Mouse (Mus musculus): ENCODE measurements around the gene Rac2.

Gene Rac2

DNA sequence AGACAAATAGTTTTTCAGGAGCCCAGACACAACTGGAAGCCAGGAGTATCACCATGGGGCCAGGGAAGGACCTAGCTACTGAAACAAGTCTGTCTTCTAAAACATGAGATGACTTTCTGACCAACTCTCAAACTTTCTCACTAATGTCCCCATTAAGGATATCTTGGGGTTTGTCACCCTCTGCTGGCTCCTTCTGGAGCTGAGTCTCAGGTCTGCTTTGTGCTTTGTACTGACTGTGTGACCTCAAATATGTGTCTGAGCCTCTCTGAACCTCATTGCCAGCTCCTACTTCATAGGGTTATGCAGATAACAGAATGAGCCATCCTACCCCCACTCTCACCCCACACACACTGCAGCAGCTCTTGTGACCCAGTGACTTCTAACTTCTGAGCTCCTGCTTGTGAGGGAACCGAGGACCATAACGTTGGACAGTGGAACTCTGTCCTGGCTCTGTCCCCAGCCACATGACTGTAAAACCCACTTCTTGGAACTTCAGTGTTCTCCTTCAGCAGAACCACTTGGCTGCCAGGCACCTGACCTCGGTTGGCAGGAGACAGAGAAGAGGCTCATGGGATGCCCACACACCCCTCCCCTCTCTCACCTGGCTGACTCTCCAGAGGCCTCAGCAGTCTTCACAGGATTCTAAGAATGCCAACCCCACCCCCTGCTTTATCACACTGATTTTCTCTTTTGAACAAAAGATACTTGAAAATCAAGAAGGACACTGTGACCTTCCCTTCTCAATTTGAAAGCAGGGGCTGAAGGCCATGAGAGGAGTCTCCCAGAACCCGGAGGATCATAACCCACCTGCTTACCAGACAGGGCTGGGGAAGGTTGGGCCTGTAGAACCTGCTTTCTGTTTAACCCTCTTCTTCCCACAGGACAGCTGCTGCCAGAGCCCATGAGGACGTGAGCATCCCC is 24.9 kb downstream of the Rac2 start:
- peak; percentile 83 for DNase-seq (ENCODE audit: low read depth, low spot score)

DNA sequence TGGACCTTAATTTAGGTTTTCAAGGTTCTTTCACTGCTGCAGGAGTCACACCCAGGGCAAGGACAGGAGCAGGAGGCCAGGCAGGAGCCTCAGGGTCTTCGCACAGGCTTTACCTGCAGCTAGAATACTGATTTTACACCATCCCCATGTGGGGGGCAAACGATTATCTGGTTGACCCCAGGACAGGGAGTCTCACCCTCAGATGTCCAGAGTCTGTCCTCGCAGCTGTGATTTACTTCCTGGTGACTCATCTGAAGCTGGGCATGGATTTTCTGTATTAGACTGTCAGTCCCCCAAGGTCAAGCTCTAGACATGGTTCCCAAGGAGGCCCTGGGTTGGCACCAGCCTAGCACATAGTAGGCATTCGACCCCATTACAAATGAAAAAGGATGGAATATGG is 26.5 kb downstream of the Rac2 start:
- no peak for DNase-seq (ENCODE audit: low read depth, low spot score)

DNA sequence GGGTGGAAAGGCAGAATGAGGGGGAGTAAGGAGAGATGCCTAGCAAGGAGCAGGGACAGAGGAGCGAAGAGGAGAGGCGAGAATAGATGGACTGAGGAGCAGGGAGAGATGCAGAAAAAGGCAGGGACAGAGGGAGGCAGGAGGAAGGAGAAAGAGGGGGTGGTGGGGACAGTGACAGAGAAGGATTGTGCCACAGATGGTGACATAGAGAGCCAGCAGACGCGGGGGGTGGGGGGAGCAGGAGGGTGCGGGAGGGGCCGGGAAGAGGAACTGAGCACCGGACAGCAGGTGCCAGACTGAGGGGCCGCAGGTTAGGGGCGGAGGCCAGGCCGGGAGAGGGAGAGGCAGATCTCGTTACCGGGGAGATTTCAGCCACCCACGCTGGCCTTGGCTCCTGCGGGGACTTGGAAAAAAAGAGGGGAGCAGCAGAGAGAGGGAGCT is 28.0 kb downstream of the Rac2 start, which contains the start of gene Sstr3:
TSS of gene Sstr3 (minus strand) at position 125 of the 441 bp plus-strand sequence.
- no peak for DNase-seq (ENCODE audit: low read depth, low spot score)

- DNase-seq (ENCODE audit: low read depth, low spot score), result no peak
Observed at GRCm38 (mm10) chr15:78544041-78544440, 28.5 kb downstream of the Rac2 start.

- DNase-seq (ENCODE audit: low read depth, low spot score), result no peak
Observed at GRCm38 (mm10) chr15:78542767-78543303, 29.7 kb downstream of the Rac2 start.

DNA sequence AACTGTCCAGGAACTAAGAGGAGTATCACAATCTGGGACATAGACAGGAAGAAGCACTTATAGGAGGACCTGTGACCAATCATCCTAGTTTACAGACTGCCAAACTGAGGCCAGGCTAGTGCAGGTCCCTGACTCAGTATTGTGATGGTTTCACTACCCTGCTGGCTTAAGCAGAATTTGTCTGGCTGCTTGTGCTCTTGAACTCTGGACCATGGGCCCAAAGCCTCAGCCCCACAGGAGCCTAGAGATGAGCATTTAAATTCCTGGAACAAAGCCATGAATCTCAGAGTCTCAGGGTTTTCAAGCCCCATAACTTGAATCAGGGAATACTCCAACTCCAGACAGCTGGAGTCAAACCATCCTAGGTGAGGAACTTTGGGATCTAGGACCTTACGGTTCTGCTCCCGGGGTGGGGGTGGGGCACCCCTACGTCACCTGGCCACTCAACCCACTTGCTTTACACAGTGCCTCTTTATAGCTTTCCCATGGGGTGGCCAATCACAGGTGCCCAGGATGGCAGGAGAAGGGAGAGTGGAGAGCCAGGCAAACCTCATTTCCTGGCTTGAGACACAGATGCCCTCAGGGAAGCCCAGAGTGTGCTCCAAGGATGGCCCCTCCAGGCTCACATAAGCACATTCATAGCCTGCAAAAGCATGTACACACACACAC is 30.4 kb downstream of the Rac2 start:
- DNase-seq (ENCODE audit: low read depth, low spot score), result no peak

- DNase-seq (ENCODE audit: low read depth, low spot score), result no peak
Observed at GRCm38 (mm10) chr15:78541606-78542005, 31.0 kb downstream of the Rac2 start.

DNA sequence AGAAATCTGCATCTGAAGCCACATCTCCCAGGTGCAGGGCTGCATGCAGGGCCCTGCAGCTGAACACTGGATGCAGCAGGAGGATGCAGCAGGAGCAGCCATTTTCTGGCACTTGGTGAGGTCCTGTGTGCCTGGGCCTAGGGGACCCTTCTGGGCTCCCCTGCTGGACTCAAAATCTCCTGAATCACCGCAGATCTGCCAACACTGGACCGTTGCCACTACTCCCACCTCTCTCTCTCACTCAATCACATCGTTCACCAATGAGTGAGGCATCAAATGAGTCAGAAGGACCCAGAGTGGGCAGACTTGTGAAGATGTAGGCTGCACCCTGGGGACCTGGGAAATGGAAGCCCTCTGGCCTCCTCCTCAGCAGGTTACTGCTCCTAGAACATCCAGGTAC is 31.5 kb downstream of the Rac2 start:
- DNase-seq (ENCODE audit: low read depth, low spot score), result no peak

- peak; percentile 45 for DNase-seq (ENCODE audit: low read depth, low spot score)
Observed at GRCm38 (mm10) chr15:78535723-78536421, 36.7 kb downstream of the Rac2 start.

DNA sequence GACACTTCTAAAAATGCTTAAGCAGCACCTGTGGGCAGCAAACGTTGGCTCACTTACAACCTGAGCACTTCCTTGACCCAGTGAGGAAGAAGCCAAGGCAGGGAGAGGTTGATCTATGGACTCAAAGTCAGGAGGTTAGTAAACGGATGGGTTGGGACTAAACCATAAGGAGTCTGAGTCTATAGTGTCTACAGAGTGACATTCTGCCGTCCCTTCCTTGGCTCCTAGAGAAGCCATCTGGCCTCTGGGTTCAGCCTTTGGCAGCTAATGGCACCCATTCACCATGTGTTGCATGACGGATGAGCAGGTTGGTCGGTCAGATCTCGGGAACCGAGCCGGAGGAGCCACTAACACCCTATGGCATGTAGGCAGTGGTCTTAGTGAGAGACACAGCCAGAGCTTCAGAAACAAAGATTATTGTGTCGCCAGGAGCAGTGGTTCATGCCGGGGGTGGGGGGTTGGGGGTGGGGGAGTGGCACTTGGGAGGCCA is 39.2 kb downstream of the Rac2 start:
- DNase-seq (ENCODE audit: low read depth, low spot score), result no peak

DNA sequence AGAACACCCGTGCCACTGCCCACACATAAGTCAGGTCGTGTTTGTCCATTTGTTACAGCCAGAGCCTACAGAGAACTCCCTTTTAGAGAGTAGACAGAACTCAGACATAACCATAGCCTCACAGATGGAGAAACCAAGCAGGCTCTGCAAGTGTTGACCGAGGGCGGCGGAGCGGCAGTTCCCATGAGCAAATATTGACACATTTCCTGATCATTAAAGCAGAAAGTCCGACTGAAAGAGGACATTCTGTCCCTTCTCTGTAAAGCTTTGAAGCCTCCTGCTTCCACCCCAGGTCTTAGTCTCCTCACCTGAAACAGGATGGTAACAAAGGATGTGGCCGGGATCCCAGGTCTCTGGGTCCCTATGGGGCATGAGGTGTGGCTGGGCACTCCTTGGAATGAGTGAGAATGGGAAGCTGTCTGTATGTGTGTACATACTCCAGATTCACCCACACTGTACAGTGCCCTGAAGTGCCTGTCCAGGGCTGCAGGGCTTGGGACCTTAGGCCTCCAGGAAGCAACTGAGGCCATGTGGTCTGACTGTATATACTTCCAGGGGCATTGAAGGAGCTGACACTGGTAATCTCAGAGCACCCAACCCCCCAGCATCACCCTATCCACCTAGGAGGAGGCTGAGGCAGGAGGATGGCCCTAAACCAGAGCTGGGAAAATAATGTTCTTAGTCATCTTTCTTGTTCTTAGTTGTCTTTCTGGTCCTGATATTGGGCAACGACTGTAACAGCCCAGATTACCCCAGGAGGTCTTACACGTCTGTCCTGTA is 39.8 kb downstream of the Rac2 start:
- no peak for DNase-seq (ENCODE audit: low read depth, low spot score)

DNA sequence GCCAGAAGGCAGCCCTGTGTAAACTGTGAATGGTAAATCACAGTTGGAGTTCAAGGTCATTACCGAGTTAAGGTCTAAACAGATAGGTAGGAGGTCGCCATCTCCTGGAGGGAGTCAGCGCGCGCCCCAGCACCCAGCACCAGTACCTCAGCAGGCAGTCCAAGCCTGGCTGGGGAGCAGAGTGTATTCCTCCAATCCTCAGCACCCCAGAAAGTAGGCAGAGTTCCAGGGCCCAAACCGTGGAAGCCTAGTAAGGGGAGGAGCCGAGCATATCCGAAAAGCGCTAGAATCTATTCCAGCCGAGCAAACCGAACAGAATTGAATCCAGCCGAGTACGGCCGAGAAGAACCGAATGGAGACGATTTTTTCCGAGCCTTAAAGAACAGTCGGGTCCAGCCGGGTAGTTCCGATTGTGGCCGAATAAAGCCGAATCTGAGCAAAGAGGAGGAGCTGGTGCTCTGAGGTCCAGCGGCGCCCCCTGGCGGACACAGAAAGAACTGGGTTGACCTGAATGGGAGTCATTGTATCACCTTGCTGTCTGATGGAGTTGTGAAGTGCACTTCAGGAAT is 40.6 kb downstream of the Rac2 start:
- peak; percentile 96 for DNase-seq (ENCODE audit: low read depth, low spot score)

GRCm38 (mm10) chr15:78531451-78531720 is 41.2 kb downstream of the Rac2 start:
- no peak for DNase-seq (ENCODE audit: low read depth, low spot score)

DNA sequence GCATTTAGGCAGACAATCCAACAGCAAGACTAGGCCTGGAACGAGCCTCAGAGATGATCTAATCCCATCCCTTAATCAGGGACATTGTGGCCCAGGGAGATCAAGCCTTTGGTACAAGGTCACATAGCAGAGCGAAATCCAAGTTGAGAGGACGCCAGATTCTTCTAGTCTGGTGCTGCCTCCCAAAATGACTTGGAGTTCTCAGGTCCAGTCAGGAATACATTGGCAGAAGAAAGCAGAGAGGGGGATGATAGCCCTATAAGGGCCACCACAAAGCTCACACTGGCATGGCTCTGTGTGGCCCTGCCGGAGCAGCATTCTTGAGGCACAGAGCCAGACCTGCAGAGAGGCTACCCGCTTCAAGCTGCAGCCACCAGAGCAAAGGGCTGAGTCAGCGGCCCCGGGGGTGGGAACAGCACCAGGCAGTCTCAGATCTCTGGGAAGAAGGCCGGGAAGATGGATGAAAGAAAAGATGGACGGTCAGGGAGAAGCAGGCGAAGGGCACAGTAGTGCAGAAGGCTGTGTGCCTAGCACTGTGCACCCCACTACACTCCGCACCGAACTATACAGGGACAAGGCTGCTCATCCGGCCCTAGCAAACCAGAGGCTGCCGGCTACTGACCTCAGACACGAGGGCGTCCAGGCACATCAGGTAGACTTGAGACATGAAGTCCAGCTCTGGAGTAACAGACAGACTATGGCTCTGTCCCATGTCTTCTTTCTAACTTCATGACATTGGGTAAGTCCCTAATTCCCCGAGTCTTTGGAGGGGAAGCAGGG is 41.7 kb downstream of the Rac2 start, which contains the start of gene C1qtnf6:
TSS of gene C1qtnf6 (minus strand) at position 746 of the 780 bp plus-strand sequence.
- DNase-seq (ENCODE audit: low read depth, low spot score), result no peak

DNA sequence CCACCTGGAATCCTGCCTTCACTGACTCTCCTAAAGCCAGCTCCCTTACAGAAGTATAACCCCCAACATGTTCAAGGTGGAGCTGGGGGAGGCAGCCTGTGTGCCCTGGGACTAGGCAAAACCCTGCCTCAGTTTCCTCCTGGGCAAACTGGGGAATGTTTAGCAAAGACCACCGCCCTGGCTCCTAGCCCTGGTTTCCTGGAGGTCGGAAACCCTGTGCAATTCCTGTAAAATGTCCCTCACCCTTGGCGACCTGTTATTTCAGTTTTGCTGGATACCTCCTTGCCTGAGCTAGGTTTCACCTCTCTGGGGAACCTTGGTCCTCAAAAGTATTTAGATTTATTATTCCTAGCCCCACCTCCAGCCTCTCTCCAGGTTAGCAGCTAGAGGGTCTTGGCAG is 42.4 kb downstream of the Rac2 start:
- no peak for DNase-seq (ENCODE audit: low read depth, low spot score)

GRCm38 (mm10) chr15:78529428-78529990 is 43.1 kb downstream of the Rac2 start:
- peak; percentile 62 for DNase-seq (ENCODE audit: low read depth, low spot score)

DNA sequence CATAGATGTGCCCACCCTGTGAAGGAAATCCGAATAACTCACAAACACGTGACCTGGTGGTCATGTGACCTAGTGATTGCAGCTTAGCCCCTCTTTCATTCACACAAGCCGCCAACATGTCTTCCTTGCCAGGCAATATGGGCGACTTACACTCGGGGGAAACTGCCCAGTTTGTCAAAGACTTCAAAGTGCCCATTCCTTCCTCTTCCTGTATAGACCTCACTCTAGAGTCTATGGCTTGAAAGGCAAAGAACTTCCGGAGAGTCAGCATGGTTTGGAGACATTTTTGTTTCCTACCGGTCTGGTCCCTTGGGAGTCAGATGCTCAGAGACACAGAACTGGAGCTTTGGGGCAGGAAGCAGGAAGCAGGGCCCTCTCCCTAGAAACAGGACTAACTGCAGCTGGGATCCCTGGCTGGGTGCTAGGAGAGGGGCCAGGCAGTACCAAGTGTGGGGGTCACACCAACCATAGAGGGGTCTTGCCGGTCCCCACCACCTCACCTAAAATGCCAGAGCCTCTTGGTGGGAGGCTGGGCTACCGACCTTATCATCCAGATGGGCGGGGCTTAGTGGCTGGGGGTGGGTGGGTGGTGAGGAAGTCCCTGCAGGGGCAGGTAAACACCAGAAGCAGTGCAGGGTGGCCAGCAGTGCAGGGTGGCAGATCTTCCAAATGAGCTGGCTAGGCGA is 43.7 kb downstream of the Rac2 start:
- DNase-seq (ENCODE audit: low read depth, low spot score), result no peak

DNA sequence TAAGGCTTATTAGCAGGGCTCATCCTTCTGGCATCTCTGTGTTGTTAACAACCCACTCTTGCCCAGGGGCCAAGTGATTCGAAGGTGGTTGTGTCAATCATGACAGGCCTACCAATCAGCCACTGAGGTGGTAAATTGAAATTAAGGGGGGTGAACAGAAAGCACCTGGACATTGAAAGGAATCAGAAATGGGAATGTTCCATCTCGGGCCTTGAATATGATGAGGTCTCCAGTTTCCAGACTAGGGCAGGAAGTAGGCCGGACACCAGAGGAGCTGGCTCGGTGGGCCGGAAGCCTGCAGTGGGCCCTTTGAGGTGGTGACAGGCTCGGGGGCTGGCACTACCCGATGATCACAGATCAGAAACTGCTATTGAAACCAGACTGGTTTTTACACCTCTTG is 44.6 kb downstream of the Rac2 start:
- no peak for DNase-seq (ENCODE audit: low read depth, low spot score)

DNA sequence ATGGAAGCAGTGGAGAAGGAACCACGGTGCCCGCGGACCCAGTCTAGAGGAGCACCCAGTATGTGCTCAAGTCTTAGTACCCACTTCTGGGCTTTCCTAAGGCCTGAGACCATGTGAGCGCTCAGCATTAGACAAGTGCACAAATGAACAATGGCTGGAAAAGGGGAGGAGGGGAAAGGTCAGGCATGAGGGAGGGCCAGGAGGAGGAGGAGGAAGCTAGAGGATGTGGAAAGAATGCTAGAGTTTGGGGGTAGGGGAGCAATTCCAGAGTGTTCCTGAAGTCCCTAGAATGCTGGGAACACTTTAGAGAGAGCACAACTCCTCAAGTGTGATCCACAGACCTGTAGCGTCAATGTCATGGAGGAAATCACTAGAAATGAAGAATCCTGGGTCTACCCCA is 48.4 kb downstream of the Rac2 start:
- DNase-seq (ENCODE audit: low read depth, low spot score), result no peak

Measured in ZHBTc4 (cell line).